Mouse (Mus musculus) liver, adult 2 months (tissue): Measurements from ENCODE around the gene Eqtn.

Experiments
- CTCF ChIP-seq: fragments of 200-500 bp; IDR thresholded peaks from 2 replicates; pipeline ENCODE4 v1.5.1; 2011; ENCODE audit warnings: low read depth, low read length, control low read depth
- POLR2A ChIP-seq: fragments of 200-500 bp; IDR thresholded peaks from 2 replicates; pipeline ENCODE4 v1.6.1; 2011; ENCODE audit warnings: low read length, control low read depth; ENCODE audit not compliant: insufficient read depth; ENCODE audit errors: extremely low read depth

- TF ChIP-seq CTCF (no peak), POLR2A (no peak)
Measured at GRCm38 (mm10) chr4:94941221-94941855, 12.7 kb upstream of the Eqtn start.
